Mouse (Mus musculus) limb, embryonic 15.5 days (tissue): ENCODE data around the gene Mettl13. TPM values are rescaled to one million over a fixed set of nuclear protein-coding genes. Genes with fewer than 3 reads are reported as not detected.

ENCODE experiments used
- ATAC-seq: fragments of 200-750 bp; cut with Nextera tagmentation; 2 replicates; pipeline ENCODE4 v1.8.0; 2017; ENCODE audit warnings: low read depth, moderate TSS enrichment; ENCODE audit not compliant: insufficient number of reproducible peaks, low FRiP score, low TSS enrichment
- H3K27ac ChIP-seq: fragments of 300-500 bp; sonication (generic); 2 replicates; pipeline ENCODE4 v1.5.1; 2015; ENCODE audit warnings: moderate library complexity, mild to moderate bottlenecking, inconsistent platforms
- H3K27me3 ChIP-seq: fragments of 300-500 bp; sonication (generic); 2 replicates; pipeline ENCODE4 v1.6.1; 2015; ENCODE audit warnings: inconsistent platforms
- H3K36me3 ChIP-seq: fragments of 300-500 bp; sonication (generic); 2 replicates; pipeline ENCODE4 v1.6.1; 2015; ENCODE audit warnings: inconsistent platforms
- H3K4me1 ChIP-seq: fragments of 300-500 bp; sonication (generic); 2 replicates; pipeline ENCODE4 v1.6.1; 2015; ENCODE audit warnings: inconsistent platforms
- H3K4me2 ChIP-seq: fragments of 300-500 bp; sonication (generic); 2 replicates; pipeline ENCODE4 v1.6.1; 2015; ENCODE audit warnings: mild to moderate bottlenecking, inconsistent platforms
- H3K4me3 ChIP-seq: fragments of 300-500 bp; sonication (generic); 2 replicates; pipeline ENCODE4 v1.5.1; 2015; ENCODE audit warnings: mild to moderate bottlenecking, inconsistent platforms
- H3K9ac ChIP-seq: fragments of 300-500 bp; sonication (generic); 2 replicates; pipeline ENCODE4 v1.6.1; 2015; ENCODE audit warnings: inconsistent platforms
- H3K9me3 ChIP-seq: fragments of 300-500 bp; sonication (generic); 2 replicates; pipeline ENCODE4 v1.6.1; 2016; ENCODE audit warnings: inconsistent platforms
- WGBS: fragments of 180-500 bp; shearing (Covaris S2); methylation state at CpG from one replicate; pipeline ENCODE4 v1.1.7; 2015; 5-methylcytosine and 5-hydroxymethylcytosine counted together
- polyA plus RNA-seq: library from polyadenylated mRNA; unstranded; fragments of >200 nt; fragmentation: Nextera tagmentation; extraction: Ambion mirVana; gene quantifications from 2 replicates; pipeline ENCODE4 v1.2.1, GENCODE M21; 2015

Gene Mettl13
- polyA plus RNA-seq, 1 experiment from 2014 or later, result 25.6 TPM

DNA sequence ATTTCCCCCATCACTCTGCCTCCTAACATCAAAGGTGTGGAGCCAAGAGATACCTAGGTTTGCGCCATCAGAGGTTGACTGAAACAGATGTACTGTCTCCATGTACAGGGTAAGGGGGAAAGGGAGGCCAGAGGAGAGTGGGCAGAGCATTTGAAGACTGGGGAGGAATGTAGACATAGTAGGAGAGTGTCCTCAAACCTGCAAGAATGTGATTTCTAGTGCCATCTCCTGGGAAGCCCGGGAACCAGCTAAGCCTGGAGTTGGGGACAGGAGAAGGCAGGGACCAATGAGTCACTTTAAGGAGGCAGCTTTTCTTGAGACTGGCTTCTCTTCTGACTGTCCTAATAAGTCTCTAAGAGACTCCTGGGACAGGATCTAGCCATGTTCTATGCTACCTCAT is 18.7 kb downstream of the Mettl13 start:
- Histone ChIP-seq H3K36me3 (peaks cover 30% of the 10 kb centered on the region), H3K4me2 (no peak overlapping the region), H3K4me1 (no peaks in the 10 kb centered on the region), H3K27ac (no peak overlapping the region), H3K9me3 (no peaks in the 10 kb centered on the region), H3K4me3 (no peak overlapping the region), H3K9ac (no peak overlapping the region), H3K27me3 (no peaks in the 10 kb centered on the region)
- no peak for ATAC-seq
- WGBS, result 68% methylated on average over 2 of the region's 2 CpGs

DNA sequence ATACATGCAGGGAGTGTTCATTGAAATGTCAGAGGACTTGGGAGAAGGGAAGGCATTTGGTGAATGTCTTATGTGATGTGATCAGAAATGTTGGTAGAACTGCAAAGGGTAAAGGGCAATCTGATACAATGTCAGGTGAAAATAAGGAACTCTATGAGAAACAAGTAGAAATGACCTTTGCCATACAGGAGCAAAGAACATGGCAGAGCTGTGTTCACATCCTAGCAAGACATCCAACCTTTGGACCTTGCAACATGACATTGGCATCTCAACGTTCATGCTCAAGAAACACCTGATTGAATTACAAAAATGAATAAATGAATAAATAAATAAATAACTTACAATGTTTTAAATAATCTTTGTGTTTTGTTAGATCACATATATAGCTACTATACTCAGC is 33.2 kb downstream of the Mettl13 start:
- Histone ChIP-seq H3K4me2 (no peak overlapping the region), H3K27me3 (no peaks in the 10 kb centered on the region), H3K9ac (no peak overlapping the region), H3K27ac (no peak overlapping the region), H3K4me3 (no peak overlapping the region), H3K36me3 (no peaks in the 10 kb centered on the region), H3K9me3 (no peaks in the 10 kb centered on the region), H3K4me1 (no peaks in the 10 kb centered on the region)
- 79% methylated on average over 1 of the region's 1 CpGs for WGBS
- no peak for ATAC-seq

DNA sequence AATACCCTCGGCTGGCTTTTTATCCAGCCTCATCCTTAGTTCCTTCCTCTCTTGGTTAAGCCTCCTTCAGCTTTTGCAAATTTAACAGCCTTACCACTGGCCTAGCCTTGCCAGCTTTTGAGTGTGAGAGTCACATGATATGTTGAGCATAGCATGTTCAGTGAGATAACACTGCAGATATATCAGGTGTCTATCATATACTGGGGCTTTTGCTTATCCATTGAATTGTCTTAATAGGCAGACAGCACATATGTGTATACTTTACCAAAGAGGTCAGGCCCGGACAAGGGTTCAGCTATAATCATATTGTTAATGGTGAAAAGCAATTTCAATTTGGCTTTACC is 38.4 kb downstream of the Mettl13 start:
- WGBS, result 74% methylated on average over 2 of the region's 2 CpGs

DNA sequence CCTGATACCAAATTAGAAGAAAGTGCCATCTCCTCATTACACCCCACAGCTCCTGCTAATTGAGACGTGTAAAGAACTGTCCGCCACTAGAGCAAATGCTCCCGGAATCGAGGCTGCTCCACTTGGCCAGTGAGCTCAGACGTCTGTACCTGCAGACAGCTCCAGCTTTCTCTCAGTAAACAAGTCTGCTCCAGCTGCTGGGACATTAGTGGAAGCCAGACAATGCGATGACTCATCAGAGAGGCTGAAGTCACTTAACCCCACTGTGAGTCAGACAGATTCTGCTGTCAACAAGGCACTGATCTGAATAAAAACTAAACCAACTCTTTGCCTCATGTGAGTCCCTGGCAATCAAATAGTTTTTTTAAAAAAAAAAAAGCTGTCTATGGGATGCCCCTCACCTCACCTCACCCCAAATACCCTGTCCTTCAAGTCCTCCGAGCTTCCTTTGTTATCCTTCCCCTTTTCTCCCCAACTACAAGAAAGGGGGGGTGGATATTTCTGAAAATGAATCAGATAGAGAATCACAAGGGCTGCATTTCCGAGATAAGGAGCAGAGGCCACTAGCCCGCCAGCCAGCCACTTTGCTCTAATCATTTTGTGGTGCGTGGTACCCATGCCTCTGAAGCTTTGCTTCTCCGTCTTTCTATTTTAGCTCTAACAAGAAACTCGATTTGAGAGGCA is 38.9 kb downstream of the Mettl13 start:
- H3K36me3 ChIP-seq, result no peaks in the 10 kb centered on the region
- no peak overlapping the region for H3K4me3 ChIP-seq
- ATAC-seq, result no peak
- H3K9ac ChIP-seq, result no peak overlapping the region
- WGBS, result 58% methylated on average over 12 of the region's 12 CpGs
- no peak overlapping the region for H3K27ac ChIP-seq
- H3K9me3 ChIP-seq, result no peaks in the 10 kb centered on the region
- H3K4me2 ChIP-seq, result no peak overlapping the region
- H3K27me3 ChIP-seq, result no peaks in the 10 kb centered on the region
- H3K4me1 ChIP-seq, result no peaks in the 10 kb centered on the region

More for the DNA sequence above, 38.4 kb downstream of the Mettl13 start:
- Histone ChIP-seq H3K9me3 (no peaks in the 10 kb centered on the region), H3K27ac (no peak overlapping the region), H3K9ac (no peak overlapping the region), H3K36me3 (no peaks in the 10 kb centered on the region), H3K4me2 (no peak overlapping the region), H3K4me3 (no peak overlapping the region), H3K4me1 (no peaks in the 10 kb centered on the region), H3K27me3 (no peaks in the 10 kb centered on the region)
- ATAC-seq, result no peak

DNA sequence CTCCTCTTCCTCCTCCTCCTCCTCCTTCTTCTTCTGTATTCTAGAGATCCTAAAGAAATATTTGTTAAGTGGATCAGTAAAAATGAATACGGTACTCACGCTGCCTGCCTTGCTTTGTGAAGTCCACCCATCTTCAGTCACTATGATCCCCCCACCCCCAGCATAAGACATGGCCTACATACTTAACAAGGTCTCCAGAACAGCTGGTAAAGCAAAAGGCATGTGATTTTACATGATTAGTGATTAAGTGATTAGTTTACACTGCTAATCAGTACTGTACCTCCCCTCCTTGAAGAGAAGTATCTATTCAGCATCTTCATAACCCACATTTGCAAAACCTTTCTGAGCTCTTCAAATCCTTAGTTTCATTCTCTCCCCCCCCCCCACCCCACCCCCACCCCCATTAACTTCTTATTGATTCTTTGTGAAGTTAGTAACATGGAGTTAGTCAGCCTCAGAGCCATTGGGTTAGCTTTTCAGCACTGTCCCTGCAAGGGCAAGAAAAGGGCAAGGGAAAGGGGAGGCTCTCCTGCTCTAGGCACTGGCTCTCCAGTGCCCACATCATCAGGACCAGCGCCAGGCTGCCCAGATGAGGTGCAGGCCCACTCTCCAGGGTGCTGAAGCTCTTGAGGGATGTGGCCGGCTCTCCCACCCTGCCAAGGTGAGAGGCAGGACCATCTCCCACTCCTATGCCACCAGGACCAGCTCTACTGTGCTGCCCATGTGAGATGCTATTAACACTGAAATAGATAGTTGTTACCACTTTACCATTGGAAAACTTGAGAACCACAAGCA is 39.9 kb downstream of the Mettl13 start:
- no peak overlapping the region for H3K9ac ChIP-seq
- no peak for ATAC-seq
- 64% methylated on average over 4 of the region's 4 CpGs for WGBS

DNA sequence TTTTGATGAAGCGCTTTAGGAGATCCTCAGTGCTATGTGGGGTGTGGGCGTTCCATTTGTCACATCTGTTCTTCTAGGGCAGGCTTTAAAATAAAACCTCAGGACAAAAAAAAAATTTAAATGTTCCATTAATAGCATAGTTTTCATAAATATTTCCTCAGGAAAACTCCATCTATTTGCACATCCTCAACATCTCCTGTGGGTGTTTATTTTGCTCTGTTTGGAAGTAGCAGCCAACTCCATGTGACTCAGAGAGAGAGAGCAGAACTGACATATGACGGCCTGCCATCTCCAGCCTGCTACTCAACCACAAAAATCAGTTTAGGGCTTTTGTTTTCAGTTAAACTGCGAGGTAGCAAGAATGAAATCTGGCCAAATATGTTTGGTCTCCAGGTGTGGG is 41.8 kb downstream of the Mettl13 start:
- no peaks in the 10 kb centered on the region for H3K27me3 ChIP-seq
- 72% methylated on average over 4 of the region's 4 CpGs for WGBS
- H3K9ac ChIP-seq, result no peak overlapping the region
- H3K36me3 ChIP-seq, result no peaks in the 10 kb centered on the region
- no peak for ATAC-seq
- no peaks in the 10 kb centered on the region for H3K9me3 ChIP-seq
- no peak overlapping the region for H3K4me3 ChIP-seq
- H3K4me2 ChIP-seq, result no peak overlapping the region
- no peak overlapping the region for H3K27ac ChIP-seq
- H3K4me1 ChIP-seq, result no peaks in the 10 kb centered on the region

More for the DNA sequence above, 39.9 kb downstream of the Mettl13 start:
- Histone ChIP-seq H3K4me1 (no peaks in the 10 kb centered on the region), H3K27me3 (no peaks in the 10 kb centered on the region), H3K36me3 (no peaks in the 10 kb centered on the region), H3K27ac (no peak overlapping the region), H3K4me3 (no peak overlapping the region), H3K4me2 (no peak overlapping the region), H3K9me3 (no peaks in the 10 kb centered on the region)

DNA sequence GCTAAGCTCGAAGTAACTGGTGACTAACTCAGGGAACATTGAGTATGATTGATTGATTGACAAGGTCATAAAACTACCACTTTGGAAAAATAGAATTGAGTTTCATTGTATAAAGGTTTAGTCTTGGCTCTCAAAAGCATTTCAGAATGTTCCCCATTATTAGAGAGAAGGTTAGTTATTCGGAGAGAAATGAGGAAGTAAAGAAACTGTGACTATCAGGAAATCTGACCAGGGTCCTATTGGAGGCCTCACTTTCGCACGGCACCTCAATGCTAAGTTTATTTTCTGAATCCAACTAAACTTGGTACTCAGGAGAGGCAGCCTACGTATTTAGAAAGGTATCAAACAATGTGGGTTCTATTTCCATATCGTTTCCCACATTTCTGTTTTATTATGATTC is 42.7 kb downstream of the Mettl13 start:
- no peaks in the 10 kb centered on the region for H3K27me3 ChIP-seq
- no peaks in the 10 kb centered on the region for H3K9me3 ChIP-seq
- 75% methylated on average over 6 of the region's 6 CpGs for WGBS
- no peak overlapping the region for H3K9ac ChIP-seq
- no peak overlapping the region for H3K4me3 ChIP-seq
- H3K36me3 ChIP-seq, result no peaks in the 10 kb centered on the region
- H3K4me1 ChIP-seq, result no peaks in the 10 kb centered on the region
- H3K4me2 ChIP-seq, result no peak overlapping the region
- no peak for ATAC-seq
- H3K27ac ChIP-seq, result no peak overlapping the region

Other genes with a start within 250 kb of the Mettl13 start
- 16.1 and 23.6 TPM in 2 replicates for gene Dnm3, start 70.5 kb downstream of the Mettl13 start, polyA plus RNA-seq
- gene Vamp4, start 22.0 kb upstream of the Mettl13 start, polyA plus RNA-seq, result 82.5 and 84.5 TPM in 2 replicates
- gene Myoc, start 90.6 kb upstream of the Mettl13 start, polyA plus RNA-seq, result 0.15 and 0.46 TPM in 2 replicates
- not detected in 2 replicates for gene Myocos, start 109.7 kb upstream of the Mettl13 start, polyA plus RNA-seq
- 134 and 135 TPM in 2 replicates for gene Prrc2c, start 192.0 kb upstream of the Mettl13 start, polyA plus RNA-seq